Mouse (Mus musculus): Measurements from ENCODE around the gene Ly6g6c. TPM values are rescaled to one million over a fixed set of nuclear protein-coding genes. Genes with fewer than 3 reads are reported as not detected.
"Not testable (repeated sequence)": the region's sequence is repeated elsewhere in the genome, so short reads cannot be mapped to it uniquely, and the experiment has no call there.

Ly6g6c gene
- total RNA-seq, 2 experiments from 2014 or later, result 0.56 TPM; not detected in 1

DNA sequence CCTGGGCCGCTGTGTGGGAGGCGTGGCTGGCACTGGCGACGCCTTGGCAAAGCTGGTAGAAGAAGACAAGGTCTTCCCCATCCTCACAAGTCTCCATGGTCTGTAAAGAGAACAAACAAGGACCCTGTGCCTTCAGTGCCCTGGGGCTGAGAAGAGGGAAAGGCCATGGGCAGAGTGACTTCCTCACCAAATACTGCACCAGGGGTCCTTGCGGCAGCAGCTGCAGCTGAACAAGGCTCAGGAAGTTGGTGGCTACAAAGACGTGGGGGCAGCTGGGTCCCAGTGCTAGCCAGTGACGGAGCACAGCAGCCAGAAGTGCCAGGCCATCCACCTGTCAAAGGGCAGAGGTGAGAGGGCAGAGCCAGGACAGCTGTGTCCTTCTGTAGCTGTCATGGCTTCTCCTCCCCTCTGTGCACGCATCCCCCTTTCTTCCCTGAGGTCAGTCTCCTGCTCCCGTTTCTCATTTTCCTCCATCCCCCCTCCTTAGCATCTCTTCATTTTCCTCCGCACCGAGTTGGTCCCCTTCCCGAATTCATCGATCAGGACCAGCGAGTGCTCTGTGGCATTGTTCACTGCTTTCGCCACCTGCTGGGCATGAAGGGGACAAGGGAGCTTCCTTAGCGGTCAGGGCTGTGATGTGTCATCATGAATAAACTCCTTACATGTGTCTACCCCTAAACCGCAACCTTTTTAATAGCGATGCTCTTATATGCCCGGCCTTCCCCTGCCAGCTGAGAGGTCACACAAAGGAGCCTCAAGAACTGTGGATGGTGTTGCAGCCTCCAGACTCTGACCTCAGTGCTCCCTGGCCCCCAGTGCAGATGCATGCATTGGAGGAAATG is 35.3 kb upstream of the Ly6g6c start:
- DNase-seq, result no peak
- intact Hi-C loops (cut with DNase I), result no loop called here

DNA sequence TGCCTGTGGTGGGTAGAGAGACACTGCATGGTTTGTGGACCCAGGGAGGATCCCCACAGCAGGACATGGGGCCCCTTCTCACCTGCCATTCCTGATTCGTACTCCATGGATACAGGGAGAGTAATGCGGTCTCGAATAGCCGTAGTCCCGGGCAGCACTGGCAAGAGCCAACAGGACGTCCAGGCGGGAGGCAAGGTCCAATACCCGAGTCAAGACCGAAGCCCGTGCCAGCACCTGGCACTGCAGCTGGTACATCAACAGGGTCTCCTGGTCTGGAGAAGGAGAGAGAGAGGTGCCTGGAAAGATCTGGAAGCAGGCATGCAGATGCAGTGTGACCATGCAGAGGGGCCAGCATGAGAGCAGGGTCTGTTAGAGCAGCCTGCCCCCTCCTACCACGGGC is 33.9 kb upstream of the Ly6g6c start:
- no peak for DNase-seq
- intact Hi-C loops (cut with DNase I), result no loop called here

GRCm38 (mm10) chr17:35031880-35032279 is 33.3 kb upstream of the Ly6g6c start:
- intact Hi-C loops (cut with DNase I), result no loop called here
- no peak for DNase-seq

- no peak for DNase-seq
Measured at GRCm38 (mm10) chr17:35032323-35032870, 32.8 kb upstream of the Ly6g6c start.

DNA sequence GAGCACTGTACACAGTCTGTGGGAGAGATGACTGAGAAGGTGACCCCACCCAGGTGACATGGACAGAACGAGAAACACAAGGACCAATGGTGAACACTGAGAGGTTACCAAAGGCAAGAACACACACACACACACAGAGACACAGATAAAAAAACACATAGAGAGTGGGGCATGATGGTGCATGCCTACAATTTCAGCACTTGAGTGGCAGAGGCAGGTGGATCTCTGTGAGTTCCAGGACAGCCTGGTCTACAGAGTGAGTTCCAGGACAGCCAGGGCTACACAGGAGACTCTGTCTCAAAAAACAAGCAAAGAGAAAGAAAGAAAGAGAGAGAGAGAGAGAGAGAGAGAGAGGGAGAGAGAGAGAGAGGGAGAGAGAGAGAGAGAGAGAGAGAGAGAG is 31.5 kb upstream of the Ly6g6c start:
- intact Hi-C loops (cut with DNase I), result not testable (repeated sequence)

More at GRCm38 (mm10) chr17:35032323-35032870, 32.8 kb upstream of the Ly6g6c start:
- intact Hi-C loops (cut with DNase I), result no loop called here

DNA sequence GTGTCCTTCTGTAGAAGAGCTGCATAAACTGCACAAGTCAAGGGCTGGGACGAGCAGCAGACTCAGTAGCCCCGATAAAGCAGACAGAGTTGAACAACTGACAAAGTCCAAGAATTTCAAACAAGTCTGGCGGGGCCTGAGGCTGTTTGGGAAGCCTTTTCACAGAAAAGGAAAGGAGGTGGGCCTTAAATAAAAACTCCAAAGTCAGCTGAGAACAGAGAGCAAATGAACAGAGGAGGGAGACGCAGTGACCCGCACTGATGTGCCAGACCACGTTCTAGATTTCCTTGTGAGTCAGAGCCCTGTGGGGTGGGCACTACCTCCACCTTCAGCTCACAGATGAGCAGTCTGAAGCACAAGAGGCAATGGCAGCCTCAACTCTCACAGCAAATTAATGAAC is 30.3 kb upstream of the Ly6g6c start:
- intact Hi-C loops (cut with DNase I), result no loop called here
- no peak for DNase-seq

More for the DNA sequence above, 31.5 kb upstream of the Ly6g6c start:
- DNase-seq, result not testable (repeated sequence)

- intact Hi-C loops (cut with DNase I), result no loop called here
- DNase-seq, result no peak
Measured at GRCm38 (mm10) chr17:35039121-35039873, 25.9 kb upstream of the Ly6g6c start.

- DNase-seq, result no peak
Measured at GRCm38 (mm10) chr17:35043794-35044193, 21.4 kb upstream of the Ly6g6c start.

GRCm38 (mm10) chr17:35044904-35045806 is 20.0 kb upstream of the Ly6g6c start:
- intact Hi-C loops (cut with DNase I), result no loop called here
- no peak for DNase-seq

More at GRCm38 (mm10) chr17:35043794-35044193, 21.4 kb upstream of the Ly6g6c start:
- intact Hi-C loops (cut with DNase I), result no loop called here

DNA sequence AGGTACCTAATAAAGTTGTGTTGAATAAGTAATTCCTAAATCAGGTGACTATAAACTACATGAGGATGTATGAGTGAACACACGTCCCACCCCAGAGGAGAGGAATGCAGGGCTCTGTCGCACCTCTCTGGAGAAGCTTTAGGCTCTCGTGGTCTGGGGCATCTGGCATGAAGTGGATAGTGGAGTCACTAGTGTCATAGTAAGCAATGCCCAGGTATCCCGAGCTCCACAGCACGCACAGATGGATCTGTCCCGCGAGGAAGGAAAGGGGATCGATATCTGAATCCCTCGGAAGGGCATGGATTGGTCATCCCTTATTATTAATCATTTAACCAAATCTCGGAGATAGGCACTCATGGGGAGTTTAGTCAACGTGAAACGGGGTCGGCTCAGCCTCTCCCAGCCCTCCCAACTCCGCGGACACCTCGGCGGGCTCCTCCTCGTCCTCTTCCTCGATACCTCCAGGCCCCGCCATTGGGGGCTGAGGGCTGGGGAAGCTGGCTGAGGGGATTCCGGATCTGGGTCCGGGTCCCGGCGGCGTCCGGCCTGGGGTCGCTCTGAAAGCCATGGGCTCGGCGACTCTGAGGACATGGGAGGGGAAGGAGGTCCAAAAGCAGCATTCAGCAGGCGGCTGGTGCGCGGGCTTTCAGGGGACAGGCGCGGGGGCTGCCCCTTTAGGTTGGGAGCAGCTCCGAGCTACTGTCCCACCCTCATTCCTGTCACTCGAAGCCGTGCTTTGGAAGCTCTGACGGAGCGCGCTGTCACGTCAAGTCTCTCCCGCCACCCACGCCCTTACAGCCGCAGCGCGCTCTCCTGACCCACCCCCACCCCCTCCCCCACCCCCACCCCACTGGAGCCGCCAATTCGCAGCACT is 19.1 kb upstream of the Ly6g6c start:
- intact Hi-C loops (cut with DNase I), result loop anchor here (1.0 kb wide), 1 partner anchor 24 kb away; no protein-coding TSS in a partner anchor
- no peak for DNase-seq

GRCm38 (mm10) chr17:35046681-35047455 is 18.3 kb upstream of the Ly6g6c start, which contains the start of gene Msh5:
Gene Msh5 (minus strand): TSS chr17:35046745.
- intact Hi-C loops (cut with DNase I), result loop anchor here (1.0 kb wide), 1 partner anchor 25 kb away; no protein-coding TSS in a partner anchor
- DNase-seq, result peak; percentile 96 to 98

DNA sequence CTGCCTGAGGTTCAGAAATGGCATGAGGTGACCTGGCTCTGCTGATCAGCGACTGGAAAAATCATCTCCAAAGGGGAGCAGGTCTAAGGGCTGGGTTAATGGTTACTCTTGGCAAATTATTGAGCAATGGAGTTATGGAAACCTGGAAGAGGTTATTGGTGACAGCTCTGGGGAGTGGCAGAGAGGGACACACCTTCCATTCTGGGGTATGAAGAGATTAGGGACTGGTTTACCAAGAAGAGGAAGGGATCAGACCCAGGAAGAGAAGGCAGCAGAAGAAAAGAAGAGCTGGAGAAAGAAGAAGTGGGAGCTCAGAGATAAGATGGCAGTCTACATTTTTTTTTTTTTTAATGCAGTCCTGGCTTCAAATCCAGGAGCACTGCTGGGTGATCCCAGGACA is 17.5 kb upstream of the Ly6g6c start:
- intact Hi-C loops (cut with DNase I), result no loop called here
- DNase-seq, result no peak

GRCm38 (mm10) chr17:35048149-35048931 is 16.8 kb upstream of the Ly6g6c start:
- intact Hi-C loops (cut with DNase I), result no loop called here
- no peak for DNase-seq

GRCm38 (mm10) chr17:35048932-35049440 is 16.2 kb upstream of the Ly6g6c start:
- no peak for DNase-seq
- intact Hi-C loops (cut with DNase I), result no loop called here

GRCm38 (mm10) chr17:35049561-35050016 is 15.6 kb upstream of the Ly6g6c start, which contains the start of gene Clic1:
Gene Clic1 (plus strand): TSS chr17:35049966.
- DNase-seq, result peak; percentile 62
- intact Hi-C loops (cut with DNase I), result no loop called here

DNA sequence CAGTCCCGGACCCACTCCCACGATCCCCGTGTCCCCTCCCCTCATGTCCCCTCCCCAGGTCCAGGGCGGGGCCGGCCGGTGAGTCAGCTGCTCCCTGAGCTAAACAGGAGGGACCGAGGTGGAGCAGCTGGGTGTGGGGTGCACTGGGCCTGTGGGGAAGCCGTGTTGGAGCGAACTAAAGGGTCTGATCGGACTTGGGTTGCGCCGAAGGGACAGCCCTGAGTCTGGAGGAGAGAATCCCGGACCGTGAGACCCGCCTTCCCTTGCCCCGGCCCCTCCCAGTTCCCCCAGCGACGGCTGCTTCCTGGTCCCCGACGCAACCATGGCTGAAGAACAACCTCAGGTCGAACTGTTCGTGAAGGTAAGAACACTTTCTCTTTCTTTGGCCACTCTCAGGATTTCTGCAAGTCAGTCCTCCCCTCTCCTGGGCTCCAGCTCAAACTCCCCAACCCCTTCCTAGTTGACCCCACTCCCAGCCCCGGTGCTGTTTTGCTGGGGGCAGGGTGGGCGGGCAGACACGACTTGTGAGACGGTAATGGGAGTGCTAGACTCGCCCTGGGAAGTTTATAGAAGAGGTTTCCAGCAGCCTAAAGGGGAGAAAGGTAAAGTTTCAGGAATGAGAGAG is 14.9 kb upstream of the Ly6g6c start:
- peak; percentile 80 to 84 for DNase-seq
- intact Hi-C loops (cut with DNase I), result no loop called here
